Mouse (Mus musculus): ENCODE data around the gene Riox2.

GRCm38 (mm10) chr16:59529570-59529969, 58.0 kb downstream of the Riox2 start:
- TF ChIP-seq CTCF (IDR thresholded peaks at IDR 0.05; ENCODE audit: insufficient read depth, low read depth, low read length) = no peak
- no peak for TF ChIP-seq POLR2A (IDR thresholded peaks at IDR 0.05; ENCODE audit: insufficient read depth, low read depth, low read length)
